Mouse (Mus musculus): ENCODE measurements around the gene Sh2d6.

- TF ChIP-seq CTCF (IDR thresholded peaks at IDR 0.05; ENCODE audit: low read depth) (no peak), EP300 (IDR thresholded peaks at IDR 0.05; ENCODE audit: low read depth) (no peak)
Measured at GRCm38 (mm10) chr6:72489534-72489933, 32.0 kb downstream of the Sh2d6 start.

Data from heart, postnatal 0 days (tissue).